Mouse (Mus musculus) intestine, postnatal 0 days (tissue): ENCODE measurements around the gene Gm6588. TPM values are rescaled to one million over a fixed set of nuclear protein-coding genes. Genes with fewer than 3 reads are reported as not detected.

Source experiments
- ATAC-seq: fragments of 200-750 bp; cut with Nextera tagmentation; 2 replicates; pipeline ENCODE4 v1.8.0; 2017; ENCODE audit warnings: mild to moderate bottlenecking, moderate TSS enrichment, moderate library complexity
- H3K27ac ChIP-seq: fragments of 300-500 bp; sonication (generic); 2 replicates; pipeline ENCODE4 v1.5.1; 2014; ENCODE audit warnings: mild to moderate bottlenecking, low read depth, low read length, moderate library complexity
- H3K27me3 ChIP-seq: fragments of 300-500 bp; sonication (generic); replicated peaks from 2 replicates; pipeline ENCODE4 v1.6.1; 2014; ENCODE audit warnings: low read length, mixed read lengths; ENCODE audit not compliant: control insufficient read depth, insufficient read depth
- H3K36me3 ChIP-seq: fragments of 300-500 bp; sonication (generic); 2 replicates; pipeline ENCODE4 v1.6.1; 2014; ENCODE audit warnings: mild to moderate bottlenecking, moderate library complexity; ENCODE audit not compliant: control insufficient read depth, insufficient read depth
- H3K4me1 ChIP-seq: fragments of 300-500 bp; sonication (generic); replicated peaks from 2 replicates; pipeline ENCODE4 v1.6.1; 2014; ENCODE audit warnings: antibody characterized with exemption, low read length, mixed read lengths; ENCODE audit not compliant: control insufficient read depth, insufficient read depth
- H3K4me2 ChIP-seq: fragments of 300-500 bp; sonication (generic); replicated peaks from 2 replicates; pipeline ENCODE4 v1.6.1; 2014; ENCODE audit warnings: low read depth, mild to moderate bottlenecking, moderate library complexity
- H3K4me3 ChIP-seq: fragments of 300-500 bp; sonication (generic); 2 replicates; pipeline ENCODE4 v1.5.1; 2014; ENCODE audit warnings: low read depth, low read length
- H3K9ac ChIP-seq: fragments of 300-500 bp; sonication (generic); 2 replicates; pipeline ENCODE4 v1.6.1; 2014; ENCODE audit warnings: mild to moderate bottlenecking, low read depth, low read length
- H3K9me3 ChIP-seq: fragments of 300-500 bp; sonication (generic); 2 replicates; pipeline ENCODE4 v1.6.1; 2016; ENCODE audit warnings: mixed run types; ENCODE audit not compliant: control insufficient read depth
- CTCF ChIP-seq: sonication (generic); IDR thresholded peaks from 2 replicates; pipeline ENCODE4 v1.5.1; 2016; ENCODE audit warnings: low read depth, mild to moderate bottlenecking, control low read depth, antibody characterized with exemption, moderate library complexity
- WGBS: fragments of 180-500 bp; shearing (Covaris S2); extraction: QIAGEN DNeasy Blood & Tissue Kit; methylation state at CpG from one replicate; pipeline ENCODE4 v1.1.7; 2014; 5-methylcytosine and 5-hydroxymethylcytosine counted together
- polyA plus RNA-seq: library from polyadenylated mRNA; unstranded; fragments of >200 nt; fragmentation: Nextera tagmentation; extraction: Ambion mirVana; gene quantifications from 2 replicates; pipeline ENCODE4 v1.2.1, GENCODE M21; 2015

Gm6588 gene
- polyA plus RNA-seq, 1 experiment from 2014 or later, result not detected

- Histone ChIP-seq H3K27me3 (no peaks in the 10 kb centered on the region), H3K9ac (no peak overlapping the region), H3K4me1 (no peaks in the 10 kb centered on the region), H3K9me3 (no peaks in the 10 kb centered on the region), H3K4me3 (no peak overlapping the region), H3K4me2 (no peak overlapping the region), H3K36me3 (no peaks in the 10 kb centered on the region), H3K27ac (no peak overlapping the region)
- TF ChIP-seq CTCF, result no peak
- 64% methylated on average over 13 of the region's 13 CpGs for WGBS
- ATAC-seq, result no peak
These were observed 33.3 kb downstream of the Gm6588 start for GRCm38 (mm10) chr5:112482551-112482950.

- no peaks in the 10 kb centered on the region for H3K36me3 ChIP-seq
- no peak for TF ChIP-seq CTCF
- no peaks in the 10 kb centered on the region for H3K9me3 ChIP-seq
- no peak for ATAC-seq
- no peaks in the 10 kb centered on the region for H3K4me1 ChIP-seq
- H3K4me3 ChIP-seq, result no peak overlapping the region
- H3K9ac ChIP-seq, result no peak overlapping the region
- H3K27ac ChIP-seq, result no peak overlapping the region
- no peaks in the 10 kb centered on the region for H3K27me3 ChIP-seq
- H3K4me2 ChIP-seq, result no peak overlapping the region
- WGBS, result 77% methylated on average over 8 of the region's 8 CpGs
These were observed 33.8 kb downstream of the Gm6588 start for GRCm38 (mm10) chr5:112483030-112483429.

GRCm38 (mm10) chr5:112484924-112485715, 35.9 kb downstream of the Gm6588 start:
- Histone ChIP-seq H3K27me3 (no peaks in the 10 kb centered on the region), H3K9ac (no peak overlapping the region), H3K4me1 (no peaks in the 10 kb centered on the region), H3K4me2 (no peak overlapping the region), H3K27ac (no peak overlapping the region), H3K36me3 (no peaks in the 10 kb centered on the region), H3K9me3 (no peaks in the 10 kb centered on the region), H3K4me3 (no peak overlapping the region)
- no peak for TF ChIP-seq CTCF
- 28% methylated on average over 13 of the region's 13 CpGs for WGBS
- ATAC-seq, result no peak

- Histone ChIP-seq H3K36me3 (no peaks in the 10 kb centered on the region), H3K27ac (no peak overlapping the region), H3K9me3 (no peaks in the 10 kb centered on the region), H3K9ac (no peak overlapping the region), H3K4me3 (no peak overlapping the region), H3K4me1 (no peaks in the 10 kb centered on the region), H3K27me3 (no peaks in the 10 kb centered on the region), H3K4me2 (no peak overlapping the region)
- no peak for TF ChIP-seq CTCF
- ATAC-seq, result no peak
- WGBS, result 57% methylated on average over 5 of the region's 5 CpGs
These were observed 37.2 kb downstream of the Gm6588 start for GRCm38 (mm10) chr5:112486415-112486814.

GRCm38 (mm10) chr5:112487504-112487903, 38.3 kb downstream of the Gm6588 start:
- no peaks in the 10 kb centered on the region for H3K27me3 ChIP-seq

GRCm38 (mm10) chr5:112488101-112488776, 39.0 kb downstream of the Gm6588 start:
- ATAC-seq, result no peak
- Histone ChIP-seq H3K9ac (no peak overlapping the region), H3K9me3 (no peaks in the 10 kb centered on the region), H3K4me1 (no peaks in the 10 kb centered on the region; the same call in 1 of the 2 replicates), H3K27ac (no peak overlapping the region), H3K4me3 (no peak overlapping the region), H3K27me3 (no peaks in the 10 kb centered on the region), H3K4me2 (no peak overlapping the region), H3K36me3 (no peaks in the 10 kb centered on the region)
- WGBS, result 72% methylated on average over 8 of the region's 8 CpGs
- TF ChIP-seq CTCF, result no peak

More at GRCm38 (mm10) chr5:112487504-112487903, 38.3 kb downstream of the Gm6588 start:
- Histone ChIP-seq H3K36me3 (no peaks in the 10 kb centered on the region), H3K4me3 (no peak overlapping the region), H3K9me3 (no peaks in the 10 kb centered on the region), H3K4me2 (no peak overlapping the region), H3K4me1 (no peaks in the 10 kb centered on the region; the same call in 1 of the 2 replicates), H3K27ac (no peak overlapping the region), H3K9ac (no peak overlapping the region)
- WGBS, result 76% methylated on average over 1 of the region's 1 CpGs
- TF ChIP-seq CTCF, result no peak
- no peak for ATAC-seq
